Mouse (Mus musculus) lung, postnatal 0 days (tissue): ENCODE data around the gene Immp2l.

Source experiments
- CTCF ChIP-seq: IDR thresholded peaks from 2 replicates; pipeline ENCODE4 v1.5.1; 2016; ENCODE audit warnings: antibody characterized with exemption, mild to moderate bottlenecking
- EP300 ChIP-seq: IDR thresholded peaks from 2 replicates; pipeline ENCODE4 v1.6.1; 2016; ENCODE audit warnings: antibody characterized with exemption, mild to moderate bottlenecking, control low read depth

- no peak for TF ChIP-seq CTCF
- TF ChIP-seq EP300, result no peak
These were observed 307.2 kb downstream of the Immp2l start for GRCm38 (mm10) chr12:41330988-41331671.
